Mouse (Mus musculus): ENCODE measurements around the gene Unc13d.
"Not testable (repeated sequence)": the region's sequence is repeated elsewhere in the genome, so short reads cannot be mapped to it uniquely, and the experiment has no call there.

Unc13d gene

DNA sequence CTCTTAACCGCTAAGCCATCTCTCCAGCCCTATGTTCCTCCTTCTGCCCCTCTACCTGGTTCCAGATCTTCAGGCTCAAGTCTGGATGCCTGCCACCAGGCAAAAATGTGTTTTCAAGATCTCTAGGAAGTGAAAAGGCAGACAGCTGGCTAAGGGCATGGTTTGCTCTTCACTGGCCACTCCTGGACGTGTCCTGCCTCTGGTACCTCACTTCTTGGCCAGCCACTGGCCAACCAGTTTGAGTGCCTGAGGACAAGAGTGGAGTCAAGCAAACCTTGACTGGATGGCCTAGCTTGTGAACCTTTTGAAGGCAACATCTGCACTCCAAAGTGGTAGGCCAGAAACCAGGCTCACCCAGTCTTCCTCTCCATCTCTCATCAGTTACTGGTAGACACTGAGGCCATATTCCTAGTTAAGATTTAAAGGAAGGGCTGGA lies 57.8 kb downstream of the Unc13d start:
- no peak for DNase-seq

DNA sequence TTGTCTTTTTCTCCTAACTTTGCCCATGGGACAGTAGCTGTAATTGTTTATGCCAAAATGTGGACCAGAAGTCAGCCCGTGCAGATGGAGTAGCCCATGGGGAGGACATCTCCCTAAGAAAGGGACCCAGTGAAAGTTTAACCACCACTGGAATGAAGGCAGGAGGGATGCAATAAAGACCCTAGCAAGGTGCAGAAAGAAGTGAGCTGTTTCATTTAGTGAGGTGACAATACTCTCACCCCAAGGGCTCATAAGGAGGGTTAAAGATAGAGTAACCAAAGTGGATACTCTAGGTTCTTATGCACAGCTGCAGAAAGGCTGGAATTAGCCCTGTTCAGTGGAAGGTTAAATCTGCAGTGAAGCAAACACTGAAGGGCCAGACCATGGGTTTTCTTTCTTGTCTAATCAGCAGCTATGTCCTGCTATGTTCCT lies 58.4 kb downstream of the Unc13d start:
- DNase-seq: no peak

DNA sequence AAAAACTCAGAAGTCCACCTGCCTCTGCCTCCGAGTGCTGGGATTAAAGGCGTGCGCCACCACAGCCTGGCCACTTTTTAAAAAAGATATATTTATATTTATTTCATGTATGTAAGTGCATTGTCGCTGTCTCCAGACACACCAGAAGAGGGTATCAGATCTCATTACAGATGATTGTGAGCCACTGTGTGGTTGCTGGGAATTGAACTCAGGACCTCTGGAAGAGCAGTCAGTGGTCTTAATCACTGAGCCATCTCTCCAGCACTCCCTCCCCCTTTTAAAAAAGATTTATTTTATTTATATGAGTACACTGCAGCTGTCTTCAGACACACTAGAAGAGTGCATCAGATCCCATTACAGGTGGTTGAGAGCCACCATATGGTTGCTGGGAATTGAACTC lies 58.9 kb downstream of the Unc13d start:
- DNase-seq: not testable (repeated sequence)

DNA sequence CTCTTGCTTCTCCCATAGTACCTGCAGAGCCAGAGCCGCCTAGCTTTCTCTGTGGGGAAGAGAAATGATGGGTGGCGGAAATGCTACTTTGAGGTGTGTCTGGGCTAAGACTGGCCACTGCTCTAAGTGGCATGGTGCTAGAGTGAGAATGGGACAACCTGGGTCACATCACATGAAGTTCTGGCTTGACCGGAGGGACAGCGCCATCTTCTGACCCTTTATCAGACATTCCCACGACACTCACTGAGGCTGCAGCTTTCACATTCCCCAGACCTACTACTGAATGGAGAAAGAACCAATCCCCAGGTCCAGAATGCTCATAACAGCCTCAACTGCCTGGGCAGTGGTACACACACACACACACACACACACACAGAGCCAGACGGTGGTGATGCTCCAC lies 59.7 kb downstream of the Unc13d start:
- peak; percentile 42 for DNase-seq

DNA sequence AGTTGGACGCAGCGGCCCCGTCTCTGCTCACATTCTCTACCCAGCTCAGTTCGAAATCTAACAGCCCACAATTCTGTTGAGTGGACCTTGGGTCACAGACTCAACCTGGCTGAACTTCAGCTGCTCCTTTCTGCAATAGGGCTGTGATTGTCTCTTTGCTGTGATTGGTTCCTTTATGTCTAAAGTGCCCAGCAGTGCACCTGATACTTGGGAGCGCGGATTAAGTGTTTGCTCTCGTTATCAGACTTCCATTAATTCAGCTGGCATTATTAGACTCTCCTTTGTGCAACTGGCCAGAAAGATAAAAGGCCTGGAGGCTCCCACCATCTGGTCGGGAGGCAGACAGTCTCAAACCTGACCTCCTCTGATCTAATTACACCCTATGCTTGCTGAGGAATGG lies 62.9 kb downstream of the Unc13d start:
- no peak for DNase-seq

DNA sequence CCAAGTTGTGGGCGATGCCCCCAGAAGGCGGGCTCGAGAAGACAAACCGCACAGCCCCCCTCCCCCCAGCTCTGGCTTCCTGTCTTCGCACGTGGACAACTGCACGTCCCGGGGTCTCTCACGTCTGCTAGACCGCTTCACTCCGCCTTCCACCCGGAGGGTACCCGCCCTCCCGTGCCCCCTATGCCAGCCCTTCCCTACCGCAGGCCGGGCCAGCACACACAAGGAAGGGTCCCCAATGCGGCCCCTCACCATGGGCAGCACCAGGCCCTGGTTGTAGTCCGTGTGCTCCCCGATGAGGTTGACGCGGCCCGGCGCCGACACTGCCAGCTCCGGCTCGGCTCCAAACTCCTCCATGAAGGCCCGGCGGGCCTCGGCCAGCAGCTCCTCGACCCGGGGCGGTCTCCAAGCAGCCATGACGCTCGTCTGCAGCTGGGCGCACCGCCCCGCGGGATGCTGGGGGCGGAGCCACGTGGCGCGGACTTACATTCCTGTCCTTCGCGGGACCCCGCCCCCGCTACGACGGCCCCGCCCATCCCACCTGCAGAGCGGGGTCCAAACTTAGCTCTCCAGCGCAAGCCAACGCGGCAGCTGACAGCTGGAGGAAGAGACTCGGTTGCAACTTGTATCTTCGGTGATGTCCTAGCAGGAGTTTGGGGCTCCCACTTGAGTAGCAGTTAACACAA lies 65.4 kb downstream of the Unc13d start, which contains the start of gene Galk1:
TSS of gene Galk1 (minus strand) at position 458 of the 686 bp plus-strand sequence.
- peak; percentile 96 for DNase-seq
